Mouse (Mus musculus) forebrain, embryonic 15.5 days (tissue): ENCODE results near the gene Lgals7. TPM values are rescaled to one million over a fixed set of nuclear protein-coding genes. Genes with fewer than 3 reads are reported as not detected.
A peak's percentile ranks its signal among the peaks of the same experiment; 100 is the strongest.

Experiments
- ATAC-seq: fragments of 200-750 bp; cut with Nextera tagmentation; replicated peaks from 2 replicates; pipeline ENCODE4 v1.8.0; 2017; ENCODE audit warnings: mild to moderate bottlenecking, moderate TSS enrichment, moderate library complexity
- H3K27ac ChIP-seq: fragments of 300-500 bp; sonication (generic); replicated peaks from 2 replicates; pipeline ENCODE4 v1.5.1; 2015; ENCODE audit warnings: mild to moderate bottlenecking, inconsistent platforms
- H3K27me3 ChIP-seq: fragments of 300-500 bp; sonication (generic); 2 replicates; pipeline ENCODE4 v1.6.1; 2015; ENCODE audit warnings: inconsistent platforms
- H3K36me3 ChIP-seq: fragments of 300-500 bp; sonication (generic); 2 replicates; pipeline ENCODE4 v1.6.1; 2015; ENCODE audit warnings: mild to moderate bottlenecking, inconsistent platforms
- H3K4me1 ChIP-seq: fragments of 300-500 bp; sonication (generic); 2 replicates; pipeline ENCODE4 v1.6.1; 2015; ENCODE audit warnings: inconsistent platforms
- H3K4me2 ChIP-seq: fragments of 300-500 bp; sonication (generic); replicated peaks from 2 replicates; pipeline ENCODE4 v1.6.1; 2015; ENCODE audit warnings: mild to moderate bottlenecking, inconsistent platforms
- H3K4me3 ChIP-seq: fragments of 300-500 bp; sonication (generic); 2 replicates; pipeline ENCODE4 v1.5.1; 2015; ENCODE audit warnings: mild to moderate bottlenecking, inconsistent platforms
- H3K9ac ChIP-seq: fragments of 300-500 bp; sonication (generic); replicated peaks from 2 replicates; pipeline ENCODE4 v1.6.1; 2015; ENCODE audit warnings: mild to moderate bottlenecking, inconsistent platforms
- H3K9me3 ChIP-seq: fragments of 300-500 bp; sonication (generic); 2 replicates; pipeline ENCODE4 v1.6.1; 2016; ENCODE audit warnings: inconsistent platforms
- WGBS: fragments of 180-500 bp; shearing (Covaris S2); methylation state at CpG from one replicate; pipeline ENCODE4 v1.1.7; 2015; ENCODE audit warnings: mixed read lengths; 5-methylcytosine and 5-hydroxymethylcytosine counted together
- polyA plus RNA-seq: library from polyadenylated mRNA; unstranded; fragments of >200 nt; fragmentation: Nextera tagmentation; extraction: Ambion mirVana; gene quantifications from 2 replicates; pipeline ENCODE4 v1.2.1, GENCODE M21; 2015

The Lgals7 gene
- polyA plus RNA-seq, 1 experiment from 2014 or later: 3.5 TPM

DNA sequence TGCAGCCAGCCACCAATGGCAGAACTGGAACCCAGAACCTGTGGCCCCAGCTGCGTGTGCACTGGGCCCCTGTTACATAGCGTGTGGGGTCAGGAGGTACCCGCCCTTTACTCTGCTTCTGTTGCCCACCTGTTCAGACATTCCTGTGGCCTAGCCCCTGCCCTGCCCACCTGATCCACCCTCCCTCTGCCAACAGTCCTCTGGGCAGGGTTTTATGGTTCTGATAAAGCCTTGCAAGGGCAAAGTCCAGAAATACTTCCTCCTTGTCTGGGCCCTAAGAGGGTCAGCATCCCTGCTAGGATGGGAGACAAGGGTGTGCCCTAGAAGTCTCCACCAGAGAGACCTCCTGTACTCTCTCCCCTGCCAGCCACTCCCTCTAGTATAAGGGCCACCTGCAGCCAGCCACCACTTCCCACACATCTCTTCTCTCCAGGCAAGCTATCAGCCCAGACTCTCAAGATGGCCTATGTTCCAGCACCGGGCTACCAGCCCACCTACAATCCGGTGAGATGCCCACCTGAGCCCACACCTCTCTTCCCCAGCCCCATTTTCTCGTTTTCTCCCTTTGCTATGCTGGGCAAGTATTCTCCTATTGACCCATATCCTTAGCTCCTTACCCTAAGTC, 29.8 kb upstream of the Lgals7 start, which contains the start of gene Lgals4:
Gene Lgals4, plus strand, starts transcription at position 132 of the 625 bp plus-strand sequence.
- peaks cover 12% of the 10 kb centered on the region; the same call in 1 of the 2 replicates for H3K36me3 ChIP-seq

DNA sequence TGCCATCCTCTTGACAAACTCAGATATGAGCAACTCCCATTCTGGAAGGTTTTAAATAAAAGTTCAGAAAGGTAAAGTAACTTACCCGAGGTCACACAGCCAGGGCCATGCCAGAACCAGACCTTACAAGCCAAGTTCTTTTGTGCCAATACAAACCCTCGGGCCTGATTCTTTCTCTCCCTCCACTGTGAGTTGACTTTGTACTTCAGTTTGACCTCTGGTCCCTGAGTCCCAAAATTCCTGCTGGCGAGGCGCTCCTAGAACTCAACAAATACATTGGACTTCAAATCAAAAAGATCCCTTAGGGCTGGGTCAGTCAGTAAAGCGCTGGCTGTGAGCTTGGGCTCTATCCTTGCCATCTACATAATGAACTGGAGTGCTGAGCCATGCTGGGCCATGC, 26.7 kb upstream of the Lgals7 start:
- Histone ChIP-seq H3K9me3 (no peaks in the 10 kb centered on the region), H3K36me3 (no peaks in the 10 kb centered on the region), H3K4me2 (no peak overlapping the region), H3K4me1 (no peaks in the 10 kb centered on the region), H3K4me3 (no peak overlapping the region), H3K9ac (no peak overlapping the region), H3K27ac (no peak overlapping the region), H3K27me3 (no peaks in the 10 kb centered on the region)
- WGBS: 87% methylated on average over 5 of the region's 5 CpGs
- ATAC-seq: no peak

More for the DNA sequence above, 29.8 kb upstream of the Lgals7 start, which contains the start of gene Lgals4:
- ATAC-seq: no peak
- no peak within 1 kb of the TSS for H3K27ac ChIP-seq
- no peaks in the 10 kb centered on the region for H3K9me3 ChIP-seq
- no peak within 1 kb of the TSS for H3K4me2 ChIP-seq
- no peak within 1 kb of the TSS for H3K9ac ChIP-seq
- H3K4me3 ChIP-seq: no peak within 1 kb of the TSS
- no peaks in the 10 kb centered on the region for H3K4me1 ChIP-seq
- H3K27me3 ChIP-seq: no peaks in the 10 kb centered on the region
- 89% methylated on average over 6 of the region's 6 CpGs for WGBS

DNA sequence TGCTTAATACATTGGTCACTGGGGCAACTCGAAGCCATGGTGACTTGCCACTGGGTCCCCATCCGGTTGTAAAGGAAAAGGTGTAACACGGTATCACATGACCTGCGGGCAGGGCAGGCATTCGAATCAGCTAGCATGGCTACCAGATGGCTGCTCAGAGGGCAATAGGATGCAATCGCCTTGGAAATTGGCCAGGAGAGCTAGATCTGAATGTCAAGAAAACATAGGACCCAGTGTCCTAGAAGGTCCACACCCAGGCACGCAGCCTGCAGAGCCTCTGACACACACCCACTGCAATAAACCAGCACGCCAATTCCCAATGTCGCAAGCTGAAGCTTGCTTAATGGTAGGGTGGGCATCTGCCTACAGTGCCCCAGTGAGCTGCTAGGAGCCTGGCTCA, 25.3 kb upstream of the Lgals7 start:
- ATAC-seq: no peak
- Histone ChIP-seq H3K4me2 (no peak overlapping the region), H3K4me1 (no peaks in the 10 kb centered on the region), H3K36me3 (no peaks in the 10 kb centered on the region), H3K4me3 (no peak overlapping the region), H3K9me3 (no peaks in the 10 kb centered on the region), H3K9ac (no peak overlapping the region), H3K27me3 (no peaks in the 10 kb centered on the region), H3K27ac (no peak overlapping the region)
- 86% methylated on average over 9 of the region's 9 CpGs for WGBS

DNA sequence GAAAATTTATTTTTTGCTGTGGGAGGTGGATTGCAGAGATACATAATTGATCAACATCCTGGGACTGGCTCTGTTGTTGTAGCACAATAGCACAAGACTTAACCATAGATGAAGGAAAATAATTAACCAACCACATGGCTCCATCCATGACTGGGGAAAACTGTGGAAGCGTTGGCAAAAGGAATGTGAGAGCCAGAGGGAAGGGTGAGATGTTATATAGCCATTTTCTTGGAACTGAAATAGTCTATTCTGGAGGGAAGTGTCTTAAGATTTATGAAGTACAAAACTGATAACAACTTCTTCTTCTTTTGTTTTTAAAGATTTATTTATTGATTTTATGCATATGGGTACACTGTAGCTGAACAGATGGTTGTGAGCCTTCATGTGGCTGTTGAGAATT, 16.4 kb upstream of the Lgals7 start:
- WGBS: 79% methylated on average over 1 of the region's 1 CpGs
- Histone ChIP-seq H3K9ac (no peak overlapping the region), H3K9me3 (no peaks in the 10 kb centered on the region)

DNA sequence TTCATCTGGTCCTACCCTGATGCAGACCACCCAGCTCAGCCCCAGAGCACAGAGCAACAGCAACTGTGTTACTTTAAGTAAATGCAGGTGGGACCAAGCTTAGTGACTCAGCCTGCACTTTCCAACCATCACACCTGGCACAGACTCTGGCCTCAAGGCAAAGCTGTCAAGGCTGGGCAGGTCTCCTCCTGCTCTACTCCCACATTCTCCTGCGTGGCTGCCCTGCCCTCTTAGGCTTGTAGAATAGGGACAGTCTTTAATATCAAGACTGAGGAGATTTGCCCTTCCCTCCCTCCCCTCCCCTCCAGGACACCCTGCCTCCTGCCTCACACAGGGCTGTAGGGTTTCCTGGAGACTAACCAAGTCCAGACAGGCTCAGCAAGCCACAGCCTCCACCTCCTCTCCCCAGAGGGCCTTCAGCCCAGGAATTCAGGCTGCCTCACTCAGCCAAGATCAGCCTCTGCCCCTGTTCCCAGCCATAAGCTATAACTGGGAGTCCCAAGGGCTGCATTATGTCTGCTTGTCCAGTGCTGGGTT, 13.9 kb upstream of the Lgals7 start:
- no peaks in the 10 kb centered on the region for H3K9me3 ChIP-seq
- no peak overlapping the region for H3K4me3 ChIP-seq
- no peak overlapping the region for H3K4me2 ChIP-seq
- no peak for ATAC-seq
- WGBS: 65% methylated on average over 1 of the region's 1 CpGs
- H3K27me3 ChIP-seq: no peaks in the 10 kb centered on the region
- no peaks in the 10 kb centered on the region for H3K4me1 ChIP-seq
- H3K9ac ChIP-seq: no peak overlapping the region
- H3K36me3 ChIP-seq: no peaks in the 10 kb centered on the region
- no peak overlapping the region for H3K27ac ChIP-seq

More for the DNA sequence above, 16.4 kb upstream of the Lgals7 start:
- Histone ChIP-seq H3K27ac (no peak overlapping the region), H3K27me3 (no peaks in the 10 kb centered on the region), H3K4me3 (no peak overlapping the region), H3K4me2 (no peak overlapping the region), H3K36me3 (no peaks in the 10 kb centered on the region), H3K4me1 (no peaks in the 10 kb centered on the region)
- no peak for ATAC-seq

DNA sequence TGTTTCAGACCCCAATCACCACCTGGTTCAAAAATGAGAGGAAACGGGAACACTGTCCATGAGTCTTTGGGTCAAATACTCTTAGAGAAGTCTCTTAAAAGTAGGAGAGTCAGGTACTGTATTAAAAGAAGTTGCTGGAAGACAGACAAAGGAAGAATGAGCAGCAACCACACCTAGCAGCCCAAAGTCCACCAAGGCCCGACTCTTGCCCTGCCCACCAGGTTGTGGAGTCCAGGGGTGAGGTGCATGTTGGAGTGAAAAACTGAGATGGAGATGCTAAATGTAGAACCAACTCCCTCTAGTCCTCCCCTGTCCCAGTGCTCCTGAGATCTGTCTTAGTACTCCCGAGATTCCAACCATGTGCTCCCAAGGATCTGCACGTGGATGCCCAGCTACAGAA, 13.0 kb upstream of the Lgals7 start:
- ATAC-seq: no peak
- Histone ChIP-seq H3K9ac (no peak overlapping the region), H3K27ac (no peak overlapping the region), H3K4me1 (no peaks in the 10 kb centered on the region), H3K9me3 (no peaks in the 10 kb centered on the region), H3K27me3 (no peaks in the 10 kb centered on the region), H3K4me2 (no peak overlapping the region), H3K4me3 (no peak overlapping the region), H3K36me3 (no peaks in the 10 kb centered on the region)
- 90% methylated on average over 4 of the region's 4 CpGs for WGBS

DNA sequence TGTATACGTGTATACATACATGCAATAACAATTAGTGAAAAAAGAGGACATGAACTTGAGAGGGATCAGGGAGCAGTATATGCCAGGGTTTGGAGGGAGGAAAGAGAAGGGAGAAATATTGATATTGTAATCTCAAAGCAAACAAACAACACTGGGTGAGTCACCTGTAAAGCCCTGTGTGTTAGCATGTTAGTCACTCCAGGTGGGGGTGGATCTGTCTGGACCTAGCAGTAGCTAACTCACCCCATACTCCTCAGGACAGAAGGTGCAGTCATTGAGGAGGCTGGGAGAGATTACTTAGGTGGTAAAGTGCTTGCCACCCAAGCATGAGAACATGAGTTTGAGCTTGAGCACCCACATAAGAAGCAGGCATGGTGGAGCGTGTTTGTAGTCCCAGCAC, 3.7 kb upstream of the Lgals7 start:
- Histone ChIP-seq H3K4me1 (peaks cover 7% of the 10 kb centered on the region; the same call in 1 of the 2 replicates), H3K36me3 (no peaks in the 10 kb centered on the region), H3K9ac (no peak overlapping the region), H3K27ac (no peak overlapping the region), H3K27me3 (no peaks in the 10 kb centered on the region), H3K9me3 (no peaks in the 10 kb centered on the region), H3K4me3 (no peak overlapping the region), H3K4me2 (no peak overlapping the region)
- 92% methylated on average over 2 of the region's 2 CpGs for WGBS
- no peak for ATAC-seq

DNA sequence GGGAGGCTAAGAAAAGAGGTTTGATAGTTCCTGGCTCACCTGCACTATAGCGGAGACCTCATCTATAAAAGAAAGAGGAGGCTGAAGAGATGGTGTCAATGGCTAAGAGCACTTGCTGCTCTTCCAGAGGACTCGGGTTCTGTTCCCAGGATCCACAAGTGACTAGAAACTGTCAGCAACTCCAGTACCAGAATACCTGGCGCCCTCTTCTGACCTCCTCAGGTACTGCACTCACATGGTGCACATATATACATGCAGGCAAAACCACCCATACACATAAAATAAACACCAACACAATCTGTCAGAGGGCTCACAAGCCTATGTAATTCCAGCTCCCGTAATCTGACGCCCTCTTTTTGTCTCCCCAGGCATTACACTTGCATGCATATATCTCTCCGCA, 2.8 kb upstream of the Lgals7 start:
- Histone ChIP-seq H3K27ac (no peak overlapping the region), H3K36me3 (no peaks in the 10 kb centered on the region), H3K4me1 (peaks cover 11% of the 10 kb centered on the region), H3K27me3 (no peaks in the 10 kb centered on the region), H3K4me3 (no peak overlapping the region), H3K4me2 (no peak overlapping the region), H3K9ac (no peak overlapping the region), H3K9me3 (no peaks in the 10 kb centered on the region)
- no peak for ATAC-seq
- WGBS: 87% methylated on average over 6 of the region's 6 CpGs

DNA sequence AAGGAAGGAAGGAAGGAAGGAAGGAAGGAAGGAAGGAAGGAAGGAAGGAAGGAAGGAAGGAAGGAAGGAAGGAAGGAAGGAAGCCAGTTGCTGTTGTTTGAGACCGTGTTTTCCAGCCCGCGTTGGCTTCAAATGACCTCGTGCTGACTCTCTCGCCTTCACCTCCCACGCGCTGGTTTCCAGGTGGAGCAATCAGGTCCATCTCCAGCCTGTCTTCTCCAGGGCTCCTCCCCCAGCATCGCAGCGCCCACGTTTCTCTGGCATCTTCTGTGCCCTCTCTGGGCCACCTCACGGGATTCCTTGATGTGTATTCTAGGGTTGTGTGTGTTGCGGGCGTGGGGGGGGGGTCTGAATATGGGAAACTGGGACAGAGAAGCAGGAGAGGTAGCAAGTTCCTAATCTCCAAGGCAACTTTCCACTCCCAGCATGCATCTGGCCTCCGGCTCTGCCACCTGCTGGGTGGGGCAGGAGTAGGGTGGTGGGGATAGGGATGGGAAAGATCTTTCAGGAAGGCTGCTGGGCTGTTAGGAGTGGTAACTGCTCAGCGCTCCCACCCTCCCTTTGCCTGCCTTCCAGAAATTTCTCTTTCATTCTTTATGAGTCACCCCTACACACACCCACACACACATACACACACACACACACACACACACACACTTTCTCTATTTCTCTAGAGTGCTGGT, 695 bp upstream of the Lgals7 start:
- Histone ChIP-seq H3K36me3 (no peaks in the 10 kb centered on the region), H3K4me2 (no peak overlapping the region), H3K27ac (no peak overlapping the region), H3K4me3 (no peak overlapping the region), H3K27me3 (no peaks in the 10 kb centered on the region), H3K9me3 (no peaks in the 10 kb centered on the region), H3K4me1 (peaks cover 15% of the 10 kb centered on the region), H3K9ac (no peak overlapping the region)
- 85% methylated on average over 15 of the region's 15 CpGs for WGBS
- no peak for ATAC-seq

DNA sequence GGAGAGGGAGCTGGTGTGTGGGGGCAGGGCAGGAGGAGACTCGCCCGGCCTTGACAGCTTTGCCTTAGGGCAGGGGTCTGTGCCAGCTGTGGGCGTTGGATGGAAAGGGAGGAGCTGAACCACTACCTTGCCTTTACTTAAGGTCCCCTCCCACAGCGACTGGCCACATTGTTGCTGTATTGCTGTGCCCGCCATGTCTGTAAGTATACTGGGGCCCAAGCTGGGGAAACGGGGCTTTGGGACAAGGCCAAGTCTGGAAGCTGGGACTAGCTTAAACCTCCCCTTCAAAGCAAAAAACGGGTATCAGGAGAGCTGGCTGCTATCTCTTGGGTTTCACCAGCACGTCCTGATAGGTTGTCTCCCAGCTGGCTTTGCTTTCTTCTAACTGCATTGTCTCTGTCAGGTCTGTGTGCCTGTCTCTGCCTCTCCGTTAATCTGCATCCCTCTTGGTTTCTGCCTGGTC, 666 bp downstream of the Lgals7 start:
- H3K27ac ChIP-seq: no peak overlapping the region
- H3K36me3 ChIP-seq: no peaks in the 10 kb centered on the region
- H3K9ac ChIP-seq: no peak overlapping the region
- H3K9me3 ChIP-seq: no peaks in the 10 kb centered on the region
- ATAC-seq: no peak
- no peaks in the 10 kb centered on the region for H3K27me3 ChIP-seq
- 38% methylated on average over 9 of the region's 9 CpGs for WGBS
- H3K4me3 ChIP-seq: no peak overlapping the region
- H3K4me2 ChIP-seq: peak overlapping the region; percentile 16; the same call in 1 of the 2 replicates
- peaks cover 15% of the 10 kb centered on the region for H3K4me1 ChIP-seq

DNA sequence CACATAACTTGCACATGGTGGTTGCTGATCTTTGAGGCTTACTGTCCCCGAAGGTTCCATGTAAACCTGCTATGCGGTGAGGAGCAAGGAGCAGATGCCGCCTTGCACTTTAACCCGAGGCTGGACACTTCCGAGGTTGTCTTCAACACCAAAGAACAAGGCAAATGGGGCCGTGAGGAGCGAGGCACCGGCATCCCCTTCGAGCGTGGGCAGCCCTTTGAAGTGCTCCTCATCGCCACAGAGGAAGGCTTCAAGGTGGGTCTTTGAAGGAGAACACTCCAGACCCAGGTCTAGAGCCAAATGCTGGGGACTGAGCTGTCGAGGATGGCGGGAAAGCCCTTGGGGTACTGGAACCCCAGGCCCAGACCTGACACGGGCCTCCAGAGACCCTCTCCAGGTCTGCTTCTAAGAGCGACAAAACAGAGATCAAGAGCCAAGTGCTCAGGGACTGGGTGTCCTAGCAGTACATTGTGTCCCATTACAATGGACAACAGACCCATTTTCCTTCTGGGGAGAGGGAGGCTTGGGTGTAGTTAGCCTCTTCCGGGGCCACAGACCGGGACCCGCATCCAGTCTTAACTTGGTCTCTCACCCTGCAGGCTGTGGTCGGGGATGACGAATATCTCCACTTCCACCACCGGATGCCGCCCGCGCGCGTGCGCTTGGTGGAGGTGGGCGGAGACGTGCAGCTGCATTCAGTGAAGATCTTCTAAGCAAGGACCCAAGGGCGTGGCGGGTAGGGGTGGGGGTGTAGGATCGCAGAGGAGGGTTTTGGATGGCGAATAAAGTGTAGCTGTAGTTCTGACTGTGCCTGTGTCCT, 2.0 kb downstream of the Lgals7 start:
- no peaks in the 10 kb centered on the region for H3K36me3 ChIP-seq
- peak overlapping the region; percentile 47 for H3K4me2 ChIP-seq
- H3K4me1 ChIP-seq: peaks cover 15% of the 10 kb centered on the region
- no peaks in the 10 kb centered on the region for H3K9me3 ChIP-seq
- 46% methylated on average over 33 of the region's 33 CpGs for WGBS
- peak; percentile 46; the same call in 1 of the 2 replicates for ATAC-seq
- H3K27me3 ChIP-seq: no peaks in the 10 kb centered on the region
- H3K9ac ChIP-seq: peak overlapping the region; percentile 36
- H3K4me3 ChIP-seq: peak overlapping the region; percentile 28
- no peak overlapping the region for H3K27ac ChIP-seq
